Mouse (Mus musculus) gastrocnemius, postnatal 36 days (tissue): ENCODE results near the gene Serpina1e. TPM values are rescaled to one million over a fixed set of nuclear protein-coding genes. Genes with fewer than 3 reads are reported as not detected.

ENCODE experiments used
- DNase-seq, 2 experiments: peaks; one replicate each; pipeline ENCODE4 v3.0.0; 2022
- intact Hi-C: fragments of 180-260 bp; cut with DNase I; formaldehyde crosslinking; loops from one replicate; pipeline ENCODE4 v1.15.1; 2025
- long read RNA-seq, 2 experiments: library from polyadenylated mRNA; stranded (forward); transcript quantifications; one replicate each; pipeline ENCODE4 v2.0.0; 2021
- total RNA-seq, 2 experiments: library from RNA; stranded (reverse); gene quantifications; 2 replicates each; pipeline ENCODE4 v1.2.3; 2021

Serpina1e gene
- not detected for total RNA-seq
- long read RNA-seq, experiment 1, result 0 reads
- long read RNA-seq, experiment 2, result 0 reads

- DNase-seq, result no peak
- intact Hi-C loops, result no loop called here
These were observed at the start of gene Serpina1e for GRCm38 (mm10) chr12:103958798-103959197. TSS of gene Serpina1e (minus strand) at chr12:103958975.

GRCm38 (mm10) chr12:104004689-104005088, 45.9 kb upstream of the Serpina1e start:
- intact Hi-C loops, result no loop called here
- no peak for DNase-seq

- intact Hi-C loops, result no loop called here
- DNase-seq, result no peak
These were observed 44.5 kb upstream of the Serpina1e start for GRCm38 (mm10) chr12:104003238-104003612.

- intact Hi-C loops, result no loop called here
- no peak for DNase-seq
These were observed 43.9 kb upstream of the Serpina1e start for GRCm38 (mm10) chr12:104002569-104003237.

- no peak for DNase-seq
- intact Hi-C loops, result no loop called here
These were observed 41.8 kb upstream of the Serpina1e start for GRCm38 (mm10) chr12:104000594-104000993.

DNA sequence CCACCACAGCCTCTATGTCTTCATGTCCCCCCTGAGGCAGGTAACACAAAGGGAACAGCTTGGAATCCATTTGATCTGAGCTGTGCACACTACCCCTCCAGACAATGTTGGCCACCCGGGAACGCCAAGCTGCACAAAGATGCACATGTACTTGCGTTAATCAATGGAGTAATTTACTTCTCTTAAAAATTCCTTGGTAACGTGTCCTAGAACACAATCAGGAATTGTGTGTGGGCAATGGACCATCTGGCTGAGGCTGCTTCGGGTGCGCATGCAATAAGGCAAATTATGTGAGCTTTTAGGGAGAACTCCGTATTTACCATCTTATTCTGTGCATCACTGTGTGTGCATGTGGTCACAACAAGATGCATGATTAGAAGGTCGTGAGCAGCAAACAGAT, 40.8 kb upstream of the Serpina1e start:
- intact Hi-C loops, result loop anchor here (5.0 kb wide), 1 partner anchor 418 kb away; no protein-coding TSS in a partner anchor
- no peak for DNase-seq

DNA sequence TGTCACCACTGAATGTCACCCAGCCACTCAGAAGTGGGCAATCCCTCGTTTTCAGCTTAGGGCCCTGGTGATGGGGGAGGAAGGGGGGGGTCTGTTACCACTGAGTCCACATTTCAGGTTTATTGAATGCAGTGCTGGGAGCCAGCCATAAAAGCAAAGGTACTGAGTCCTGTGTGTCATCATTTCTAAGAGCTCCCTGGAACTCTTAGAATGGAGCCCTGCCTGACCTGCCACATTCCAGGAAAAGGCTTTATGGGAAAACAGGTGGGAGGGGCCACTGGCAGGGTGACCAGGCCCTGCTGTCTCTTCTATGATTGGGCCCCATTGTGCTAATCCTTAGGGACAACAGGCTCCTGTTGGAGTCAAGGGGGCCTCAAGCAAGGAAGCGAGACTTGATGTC, 37.7 kb upstream of the Serpina1e start:
- no peak for DNase-seq
- intact Hi-C loops, result loop anchor here (1.0 to 5.0 kb wide), 2 partner anchors 73 to 421 kb away; no protein-coding TSS in a partner anchor

DNA sequence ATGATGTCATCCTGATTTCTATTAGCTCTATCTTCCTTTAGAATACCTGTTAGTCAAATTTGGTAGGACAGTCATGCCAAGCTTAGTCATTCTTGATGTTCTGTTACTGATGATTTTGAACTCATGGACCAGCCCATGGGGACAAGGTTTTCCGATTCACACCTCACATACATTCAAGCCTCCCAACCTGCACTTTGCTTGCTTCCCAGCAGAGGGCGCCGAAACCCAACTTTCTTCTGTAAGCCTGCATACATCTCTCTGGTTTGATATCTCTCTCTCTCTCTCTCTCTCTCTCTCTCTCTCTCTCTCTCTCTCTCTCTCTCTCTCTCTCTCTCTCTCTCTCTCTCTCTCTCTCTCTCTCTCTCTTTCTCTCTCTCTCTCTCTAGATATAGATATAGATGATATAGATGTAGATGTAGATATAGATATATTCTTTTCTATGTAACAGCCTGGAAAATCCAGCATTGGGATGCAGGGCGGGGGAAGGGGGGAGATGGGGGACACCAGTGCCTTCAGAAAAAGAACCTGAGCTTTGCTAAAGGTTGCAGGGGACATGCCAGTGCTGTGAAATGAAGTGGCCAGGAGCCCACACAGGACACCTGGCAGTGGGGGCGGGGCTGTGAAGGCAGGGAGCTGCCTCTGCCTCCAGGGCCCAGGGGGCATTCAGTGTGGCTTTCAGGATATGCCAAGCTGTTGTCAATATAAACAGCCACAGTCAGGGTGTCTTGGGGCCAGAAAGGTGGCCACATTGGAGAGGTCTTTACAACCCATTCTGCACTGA, 36.7 kb upstream of the Serpina1e start:
- intact Hi-C loops, result loop anchor here (1.0 to 5.0 kb wide), 2 partner anchors 74 to 422 kb away; no protein-coding TSS in a partner anchor
- DNase-seq, result peak; percentile 30 to 35

GRCm38 (mm10) chr12:103992945-103993344, 34.2 kb upstream of the Serpina1e start:
- no peak for DNase-seq
- intact Hi-C loops, result no loop called here

DNA sequence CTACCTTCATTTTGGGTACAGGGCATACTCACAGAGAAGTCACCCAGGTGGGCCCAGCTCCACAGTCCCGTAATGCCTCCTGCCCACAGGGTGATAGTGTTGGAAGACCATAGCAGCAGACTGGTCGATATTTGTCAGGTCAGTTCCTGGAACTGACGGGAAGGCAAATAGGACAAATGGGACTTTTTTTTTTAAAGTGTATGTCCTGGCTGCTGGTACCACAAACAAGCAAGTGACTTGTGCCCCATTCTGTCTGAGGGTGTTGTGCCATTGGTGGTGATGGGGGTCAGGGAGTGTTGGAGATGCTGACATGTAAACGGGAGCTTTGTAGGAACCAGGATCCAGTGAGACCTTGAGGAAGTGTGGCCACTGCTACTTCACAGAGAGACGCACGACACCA, 31.1 kb upstream of the Serpina1e start, which contains the start of gene Serpina11:
Gene Serpina11, minus strand, starts transcription at position 101 of the 400 bp plus-strand sequence.
- intact Hi-C loops, result no loop called here
- DNase-seq, result no peak

DNA sequence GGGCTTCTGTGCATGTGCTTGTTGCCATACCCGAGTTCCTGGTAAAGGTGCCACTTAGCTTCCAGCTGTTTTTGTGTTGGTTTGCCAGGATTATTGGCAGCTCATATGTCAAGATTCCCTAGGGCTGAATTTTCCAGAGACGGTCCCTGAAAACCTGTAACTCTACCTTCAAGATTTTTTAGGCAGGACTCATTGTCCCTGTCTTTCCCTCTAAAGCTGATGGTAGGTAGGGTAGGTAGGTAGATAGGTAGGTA, 30.7 kb upstream of the Serpina1e start:
- no peak for DNase-seq
- intact Hi-C loops, result no loop called here

- no peak for DNase-seq
- intact Hi-C loops, result no loop called here
These were observed 30.2 kb upstream of the Serpina1e start for GRCm38 (mm10) chr12:103988754-103989513.

GRCm38 (mm10) chr12:103985868-103986267, 27.1 kb upstream of the Serpina1e start:
- intact Hi-C loops, result no loop called here
- DNase-seq, result no peak

DNA sequence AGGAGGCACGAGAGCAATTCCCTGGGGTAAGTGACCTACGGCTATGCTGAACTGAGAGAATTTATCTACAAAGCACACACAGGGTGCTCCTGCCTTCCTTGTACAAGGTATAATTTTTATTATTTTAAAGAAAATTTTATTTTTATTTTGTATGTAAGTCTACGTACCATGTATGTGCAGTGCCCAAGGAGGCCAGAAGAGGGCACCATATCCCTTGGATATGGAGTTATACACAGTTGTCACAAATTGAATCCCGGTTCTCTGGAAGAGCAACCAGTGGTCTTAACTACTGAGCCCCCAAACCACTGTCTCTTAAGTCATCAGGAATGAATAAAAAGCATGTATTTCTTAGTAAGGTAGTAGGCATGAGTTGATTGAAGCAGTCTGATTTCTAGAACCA, 26.2 kb upstream of the Serpina1e start:
- DNase-seq, result no peak
- intact Hi-C loops, result no loop called here

GRCm38 (mm10) chr12:103981646-103982360, 23.0 kb upstream of the Serpina1e start:
- intact Hi-C loops, result no loop called here
- DNase-seq, result no peak

DNA sequence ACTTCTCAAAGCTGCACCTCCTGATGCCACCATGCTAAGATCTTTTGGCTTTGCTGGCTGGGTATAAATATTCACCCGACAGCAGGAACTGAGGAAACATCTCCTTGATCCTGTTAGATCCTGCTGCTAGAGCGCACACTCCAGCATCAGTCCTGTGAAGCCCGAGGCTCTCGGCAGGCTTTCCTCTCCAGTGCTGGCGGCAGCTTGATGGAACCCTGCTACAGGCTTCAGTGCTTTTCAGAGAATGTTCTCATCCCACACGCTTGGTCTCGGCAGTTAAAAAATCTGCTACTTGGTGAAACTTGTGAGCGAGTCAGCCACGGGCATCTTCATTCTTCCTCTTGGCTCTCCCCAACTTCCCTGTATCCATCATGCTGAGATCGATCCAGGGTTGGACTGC, 19.5 kb upstream of the Serpina1e start:
- intact Hi-C loops, result no loop called here
- no peak for DNase-seq

- intact Hi-C loops, result no loop called here
- DNase-seq, result no peak
These were observed 19.1 kb upstream of the Serpina1e start for GRCm38 (mm10) chr12:103977846-103978245.

DNA sequence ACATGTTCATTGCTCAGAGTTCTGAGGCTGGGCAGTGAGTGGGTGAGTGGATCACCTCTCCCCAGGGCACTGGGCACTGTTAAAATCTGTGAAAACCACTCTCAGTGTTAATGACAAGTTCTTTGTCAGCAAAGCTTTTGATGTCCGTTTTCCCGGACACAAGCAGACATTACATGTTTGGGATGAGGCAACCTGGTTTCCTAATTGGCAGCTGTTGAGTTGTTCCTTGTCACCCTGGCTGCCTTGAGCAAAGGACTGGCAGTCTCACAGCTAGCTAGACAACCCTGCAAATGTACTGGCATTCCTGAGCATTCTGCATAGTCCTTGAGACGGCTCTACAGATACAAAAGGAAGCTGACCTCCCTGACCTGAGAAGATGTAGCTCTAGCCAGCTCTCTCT, 18.3 kb upstream of the Serpina1e start:
- no peak for DNase-seq
- intact Hi-C loops, result no loop called here

DNA sequence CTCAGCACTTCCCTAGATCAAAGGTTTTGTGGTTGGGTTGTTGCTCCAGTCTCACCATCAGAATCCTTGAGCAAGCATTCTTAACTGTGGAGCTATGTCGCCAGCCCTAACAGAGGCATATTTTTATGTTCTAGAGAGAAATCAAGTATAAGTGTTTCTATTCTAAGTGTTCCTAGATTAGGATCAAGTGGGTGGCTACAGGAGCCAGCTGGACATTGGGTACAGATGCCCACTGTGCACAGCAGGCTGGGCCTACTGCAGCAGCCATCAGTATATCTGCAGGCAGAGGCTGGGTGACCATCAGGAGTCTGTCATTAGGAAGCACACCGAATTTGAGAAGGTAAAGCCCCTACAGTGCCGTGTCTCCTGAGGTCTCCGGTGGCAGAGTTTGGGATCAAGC, 12.3 kb upstream of the Serpina1e start:
- no peak for DNase-seq
- intact Hi-C loops, result no loop called here

- DNase-seq, result no peak
- intact Hi-C loops, result no loop called here
These were observed 10.9 kb upstream of the Serpina1e start for GRCm38 (mm10) chr12:103969577-103970116.
